Mouse (Mus musculus) urinary bladder, postnatal 25 days (tissue): ENCODE results near the gene 3110009E18Rik.

Source experiments
- DNase-seq: peaks from one replicate; pipeline ENCODE4 v3.0.0; 2022; ENCODE audit warnings: low spot score

3110009E18Rik gene

GRCm38 (mm10) chr1:120196724-120197123, 75.7 kb downstream of the 3110009E18Rik start:
- no peak for DNase-seq

GRCm38 (mm10) chr1:120197189-120197588, 76.2 kb downstream of the 3110009E18Rik start:
- DNase-seq, result peak; percentile 74

GRCm38 (mm10) chr1:120198151-120198550, 77.2 kb downstream of the 3110009E18Rik start:
- no peak for DNase-seq

- DNase-seq, result no peak
Observed at GRCm38 (mm10) chr1:120198942-120199341, 78.0 kb downstream of the 3110009E18Rik start.

- no peak for DNase-seq
Observed at GRCm38 (mm10) chr1:120202542-120202941, 81.6 kb downstream of the 3110009E18Rik start.

GRCm38 (mm10) chr1:120203836-120204235, 82.8 kb downstream of the 3110009E18Rik start:
- no peak for DNase-seq

GRCm38 (mm10) chr1:120204834-120205233, 83.8 kb downstream of the 3110009E18Rik start:
- no peak for DNase-seq

- DNase-seq, result no peak
Observed at GRCm38 (mm10) chr1:120207568-120207967, 86.6 kb downstream of the 3110009E18Rik start.

GRCm38 (mm10) chr1:120208502-120209230, 87.7 kb downstream of the 3110009E18Rik start:
- no peak for DNase-seq

- no peak for DNase-seq
Observed at GRCm38 (mm10) chr1:120220841-120221240, 99.9 kb downstream of the 3110009E18Rik start.

GRCm38 (mm10) chr1:120221285-120221684, 100.3 kb downstream of the 3110009E18Rik start:
- DNase-seq, result no peak

- DNase-seq, result no peak
Observed at GRCm38 (mm10) chr1:120223613-120224012, 102.6 kb downstream of the 3110009E18Rik start.

- DNase-seq, result no peak
Observed at GRCm38 (mm10) chr1:120229723-120230471, 108.9 kb downstream of the 3110009E18Rik start.

GRCm38 (mm10) chr1:120231334-120231733, 110.3 kb downstream of the 3110009E18Rik start:
- peak; percentile 16 for DNase-seq

GRCm38 (mm10) chr1:120232170-120232569, 111.2 kb downstream of the 3110009E18Rik start:
- no peak for DNase-seq

GRCm38 (mm10) chr1:120235631-120236215, 114.7 kb downstream of the 3110009E18Rik start:
- DNase-seq, result no peak

- no peak for DNase-seq
Observed at GRCm38 (mm10) chr1:120236424-120236823, 115.4 kb downstream of the 3110009E18Rik start.

- no peak for DNase-seq
Observed at GRCm38 (mm10) chr1:120237068-120237467, 116.1 kb downstream of the 3110009E18Rik start.
